Mouse (Mus musculus) liver, embryonic 11.5 days (tissue): ENCODE measurements around the gene Wdr59. TPM values are rescaled to one million over a fixed set of nuclear protein-coding genes. Genes with fewer than 3 reads are reported as not detected.

Experiments used
- ATAC-seq: fragments of 200-750 bp; cut with Nextera tagmentation; replicated peaks from 2 replicates; pipeline ENCODE4 v1.8.0; 2017; ENCODE audit warnings: moderate number of reproducible peaks, mild to moderate bottlenecking, moderate TSS enrichment, moderate library complexity; ENCODE audit not compliant: low FRiP score
- DNase-seq: peaks from one replicate; pipeline ENCODE4 v3.0.0-alpha.2; 2017; ENCODE audit warnings: low spot score
- H3K27ac ChIP-seq: fragments of 300-500 bp; sonication (generic); 2 replicates; pipeline ENCODE4 v1.5.1; 2014; ENCODE audit warnings: mild to moderate bottlenecking, low read depth, low read length, control low read depth
- H3K27me3 ChIP-seq: fragments of 300-500 bp; sonication (generic); replicated peaks from 2 replicates; pipeline ENCODE4 v1.6.1; 2014; ENCODE audit warnings: low read length, mixed read lengths; ENCODE audit not compliant: control insufficient read depth, insufficient read depth
- H3K36me3 ChIP-seq: fragments of 300-500 bp; sonication (generic); 2 replicates; pipeline ENCODE4 v1.6.1; 2014; ENCODE audit warnings: mild to moderate bottlenecking, low read length, moderate library complexity, mixed read lengths; ENCODE audit not compliant: control insufficient read depth, insufficient read depth
- H3K4me1 ChIP-seq: fragments of 300-500 bp; sonication (generic); replicated peaks from 2 replicates; pipeline ENCODE4 v1.6.1; 2014; ENCODE audit warnings: low read length, mixed read lengths; ENCODE audit not compliant: control insufficient read depth, insufficient read depth
- H3K4me2 ChIP-seq: fragments of 300-500 bp; sonication (generic); 2 replicates; pipeline ENCODE4 v1.6.1; 2014; ENCODE audit warnings: mild to moderate bottlenecking, control low read depth, moderate library complexity
- H3K4me3 ChIP-seq: fragments of 300-500 bp; sonication (generic); 2 replicates; pipeline ENCODE4 v1.5.1; 2014; ENCODE audit warnings: low read depth, low read length, control low read depth
- H3K9ac ChIP-seq: fragments of 300-500 bp; sonication (generic); 2 replicates; pipeline ENCODE4 v1.6.1; 2014; ENCODE audit warnings: low read depth, low read length, control low read depth
- H3K9me3 ChIP-seq: fragments of 300-500 bp; sonication (generic); 2 replicates; pipeline ENCODE4 v1.6.1; 2016; ENCODE audit warnings: low read length, inconsistent platforms, mixed read lengths; ENCODE audit not compliant: control insufficient read depth
- WGBS: fragments of 180-500 bp; shearing (Covaris S2); extraction: QIAGEN DNeasy Blood & Tissue Kit; methylation state at CpG from one replicate; pipeline ENCODE4 v1.1.7; 2014; 5-methylcytosine and 5-hydroxymethylcytosine counted together
- polyA plus RNA-seq: library from polyadenylated mRNA; unstranded; fragments of >200 nt; fragmentation: Nextera tagmentation; extraction: Ambion mirVana; gene quantifications from 2 replicates; pipeline ENCODE4 v1.2.1, GENCODE M21; 2014

The Wdr59 gene
- polyA plus RNA-seq, 1 experiment from 2014 or later = 3.8 TPM

GRCm38 (mm10) chr8:111492508-111492907, 29.4 kb downstream of the Wdr59 start:
- no peak for ATAC-seq
- no peaks in the 10 kb centered on the region for H3K4me1 ChIP-seq
- H3K36me3 ChIP-seq = 0 out of 2 replicates have a peak, but pooled peaks cover 2% of the 10 kb centered on the region
- 90% methylated on average over 9 of the region's 9 CpGs for WGBS
- H3K27me3 ChIP-seq = no peaks in the 10 kb centered on the region
- no peak overlapping the region for H3K27ac ChIP-seq
- no peaks in the 10 kb centered on the region for H3K9me3 ChIP-seq
- H3K4me3 ChIP-seq = no peak overlapping the region
- no peak overlapping the region for H3K4me2 ChIP-seq
- no peak overlapping the region for H3K9ac ChIP-seq
- DNase-seq = no peak

DNA sequence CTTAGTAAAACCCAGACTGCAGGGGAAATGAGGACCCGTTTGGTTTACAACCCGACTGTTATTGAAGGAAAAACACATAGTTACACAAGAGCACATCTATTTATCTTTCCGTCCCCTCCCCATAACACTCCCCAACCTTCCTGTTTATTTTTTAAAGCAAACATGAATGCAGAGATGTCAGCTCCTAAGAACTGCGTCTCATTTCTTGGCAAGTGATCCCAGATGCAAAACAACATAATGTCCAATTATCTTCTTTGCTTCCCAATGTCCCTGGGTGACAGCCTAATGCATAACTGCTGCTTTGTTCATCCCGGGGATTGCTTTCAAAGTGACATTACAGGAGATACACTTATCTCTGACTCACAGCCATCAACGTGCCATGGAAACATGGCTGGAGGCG, 30.7 kb downstream of the Wdr59 start:
- 0 out of 2 replicates have a peak, but pooled peaks cover 2% of the 10 kb centered on the region for H3K36me3 ChIP-seq
- no peak for DNase-seq

GRCm38 (mm10) chr8:111490034-111490591, 31.8 kb downstream of the Wdr59 start:
- DNase-seq (no peak), ATAC-seq (no peak)
- 89% methylated on average over 10 of the region's 10 CpGs for WGBS
- Histone ChIP-seq H3K36me3 (0 out of 2 replicates have a peak, but pooled peaks cover 2% of the 10 kb centered on the region), H3K4me3 (no peak overlapping the region), H3K9me3 (no peaks in the 10 kb centered on the region), H3K4me1 (no peaks in the 10 kb centered on the region), H3K9ac (no peak overlapping the region), H3K27ac (no peak overlapping the region), H3K4me2 (no peak overlapping the region), H3K27me3 (no peaks in the 10 kb centered on the region)

More for the DNA sequence above, 30.7 kb downstream of the Wdr59 start:
- 78% methylated on average over 7 of the region's 7 CpGs for WGBS
- H3K9ac ChIP-seq = no peak overlapping the region
- H3K4me1 ChIP-seq = no peaks in the 10 kb centered on the region
- H3K4me2 ChIP-seq = no peak overlapping the region
- no peaks in the 10 kb centered on the region for H3K9me3 ChIP-seq
- H3K27ac ChIP-seq = no peak overlapping the region
- no peak overlapping the region for H3K4me3 ChIP-seq
- no peak for ATAC-seq
- no peaks in the 10 kb centered on the region for H3K27me3 ChIP-seq

GRCm38 (mm10) chr8:111480691-111481090, 41.2 kb downstream of the Wdr59 start:
- H3K4me2 ChIP-seq = no peak overlapping the region
- H3K4me1 ChIP-seq = no peaks in the 10 kb centered on the region
- DNase-seq = no peak
- no peak overlapping the region for H3K4me3 ChIP-seq
- no peak overlapping the region for H3K27ac ChIP-seq
- H3K36me3 ChIP-seq = peaks cover 17% of the 10 kb centered on the region
- 91% methylated on average over 8 of the region's 8 CpGs for WGBS
- H3K27me3 ChIP-seq = no peaks in the 10 kb centered on the region
- H3K9ac ChIP-seq = no peak overlapping the region
- ATAC-seq = no peak
- H3K9me3 ChIP-seq = no peaks in the 10 kb centered on the region

GRCm38 (mm10) chr8:111477761-111478465, 44.0 kb downstream of the Wdr59 start:
- Histone ChIP-seq H3K36me3 (peaks cover 12% of the 10 kb centered on the region), H3K9ac (no peak overlapping the region), H3K4me1 (no peaks in the 10 kb centered on the region), H3K9me3 (no peaks in the 10 kb centered on the region), H3K27me3 (no peaks in the 10 kb centered on the region), H3K4me2 (no peak overlapping the region), H3K27ac (no peak overlapping the region), H3K4me3 (no peak overlapping the region)
- DNase-seq = no peak
- ATAC-seq = no peak
- WGBS = 86% methylated on average over 5 of the region's 5 CpGs

DNA sequence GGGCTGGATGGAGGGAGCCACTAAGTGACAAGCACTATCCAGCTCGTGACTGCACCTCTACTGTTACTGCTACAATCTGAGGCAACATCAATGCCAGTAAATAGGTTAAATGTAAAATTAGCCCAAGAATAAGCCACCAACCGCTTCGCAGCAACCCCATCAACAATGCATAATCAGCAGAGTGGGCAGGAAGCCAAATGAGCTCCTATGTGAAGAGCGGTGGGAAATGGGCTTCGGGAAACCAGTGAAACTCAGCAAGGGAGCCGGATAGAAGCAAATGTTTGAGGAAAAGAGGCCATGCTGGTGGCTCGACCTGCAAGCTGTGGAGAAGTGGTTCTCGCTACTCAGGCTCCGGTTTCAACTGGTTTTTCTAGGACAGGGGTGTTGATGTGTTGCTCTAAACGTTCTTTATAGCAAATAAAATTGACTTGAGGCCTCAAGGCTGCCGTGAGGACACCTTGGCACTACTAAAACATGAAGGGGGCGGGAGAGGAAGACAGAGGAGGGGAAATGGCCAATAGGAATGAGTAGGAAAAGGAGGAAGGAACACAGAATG, 50.3 kb downstream of the Wdr59 start:
- no peaks in the 10 kb centered on the region for H3K4me1 ChIP-seq
- H3K4me2 ChIP-seq = no peak overlapping the region
- no peak overlapping the region for H3K27ac ChIP-seq
- H3K27me3 ChIP-seq = no peaks in the 10 kb centered on the region
- H3K36me3 ChIP-seq = no peaks in the 10 kb centered on the region; the same call in 1 of the 2 replicates
- no peak for ATAC-seq
- no peak for DNase-seq
- no peaks in the 10 kb centered on the region for H3K9me3 ChIP-seq
- H3K4me3 ChIP-seq = no peak overlapping the region
- no peak overlapping the region for H3K9ac ChIP-seq
- 88% methylated on average over 12 of the region's 12 CpGs for WGBS

DNA sequence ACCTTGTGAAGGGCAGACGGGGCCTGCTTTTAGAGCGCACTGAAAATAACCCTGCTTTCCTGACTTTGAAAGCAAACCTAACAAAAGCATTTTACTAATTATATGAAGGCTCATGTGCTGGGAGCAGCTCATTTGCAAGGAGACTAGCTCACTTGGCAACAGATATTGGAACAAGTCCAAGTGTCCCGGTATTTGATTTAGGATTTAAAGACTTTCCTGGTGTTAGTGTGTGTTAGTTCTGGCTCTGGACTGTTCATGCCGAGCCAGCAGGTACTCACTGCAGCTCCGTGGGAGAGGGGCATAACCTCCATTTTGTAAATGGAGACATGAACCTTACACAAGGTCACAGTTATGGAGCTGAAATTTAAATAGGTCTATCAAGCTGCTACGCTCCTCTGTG, 52.9 kb downstream of the Wdr59 start:
- Histone ChIP-seq H3K36me3 (no peaks in the 10 kb centered on the region; the same call in 1 of the 2 replicates), H3K9me3 (no peaks in the 10 kb centered on the region), H3K4me1 (no peaks in the 10 kb centered on the region), H3K4me3 (no peak overlapping the region), H3K4me2 (no peak overlapping the region), H3K27ac (no peak overlapping the region), H3K9ac (no peak overlapping the region), H3K27me3 (no peaks in the 10 kb centered on the region)
- ATAC-seq (no peak), DNase-seq (no peak)
- 85% methylated on average over 6 of the region's 6 CpGs for WGBS

DNA sequence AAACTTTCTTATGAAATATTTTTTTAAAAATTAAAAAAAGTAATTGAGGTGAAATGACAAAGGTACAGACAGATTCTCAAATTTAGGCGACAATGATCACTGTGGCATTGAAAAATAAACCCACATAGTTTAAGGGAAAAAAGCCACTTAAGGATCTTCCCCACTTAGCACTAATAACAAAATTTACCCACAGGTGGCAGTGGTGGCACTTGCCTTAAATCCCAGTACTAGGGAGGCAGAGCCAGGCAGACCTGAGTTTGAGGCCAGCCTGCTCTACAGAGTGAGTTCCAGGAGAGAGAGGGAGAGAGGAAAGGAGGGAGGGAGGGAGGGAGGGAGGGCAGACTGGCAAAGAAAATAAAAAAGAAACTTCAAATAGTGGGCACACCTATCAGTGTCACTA, 56.6 kb downstream of the Wdr59 start:
- no peaks in the 10 kb centered on the region for H3K27me3 ChIP-seq
- no peak for ATAC-seq

More for the DNA sequence above, 56.6 kb downstream of the Wdr59 start:
- 78% methylated on average over 1 of the region's 1 CpGs for WGBS
- Histone ChIP-seq H3K4me2 (no peak overlapping the region), H3K36me3 (peaks cover 4% of the 10 kb centered on the region; the same call in 1 of the 2 replicates), H3K4me1 (no peaks in the 10 kb centered on the region), H3K9me3 (no peaks in the 10 kb centered on the region), H3K4me3 (no peak overlapping the region), H3K9ac (no peak overlapping the region), H3K27ac (no peak overlapping the region)
- no peak for DNase-seq
